Mouse (Mus musculus) MEL (cell line): Measurements from ENCODE around the gene Shcbp1l. TPM values are rescaled to one million over a fixed set of nuclear protein-coding genes. Genes with fewer than 3 reads are reported as not detected.

ENCODE experiments used
- DNase-seq: peaks from one replicate; pipeline ENCODE4 v3.0.0; 2011; ENCODE audit warnings: low read depth, low spot score
- H3K27ac ChIP-seq: 2 replicates; pipeline ENCODE4 v1.5.1; 2012; ENCODE audit warnings: low read depth, mild to moderate bottlenecking, control low read depth, low read length, moderate library complexity; ENCODE audit not compliant: control insufficient read depth
- H3K27me3 ChIP-seq, 2 experiments: fragments of 150-350 bp in 1 of 2; sonication (generic) in 1 of 2; 2 replicates each; pipeline ENCODE4 v1.6.1; 2012; ENCODE audit warnings: low read length in 2 of 2, mild to moderate bottlenecking in 2 of 2, improper control_type of control experiment in 1 of 2, moderate library complexity in 1 of 2; ENCODE audit not compliant: insufficient read depth in 2 of 2, control insufficient read depth in 1 of 2
- H3K36me3 ChIP-seq, 2 experiments: 2 replicates each; pipeline ENCODE4 v1.6.1; 2012 to 2014; ENCODE audit warnings: low read length in 2 of 2, improper control_type of control experiment in 1 of 2, inconsistent platforms in 1 of 2, mild to moderate bottlenecking in 1 of 2; ENCODE audit not compliant: insufficient read depth in 2 of 2, control insufficient read depth in 1 of 2
- H3K4me1 ChIP-seq, 2 experiments: fragments of 150-350 bp in 1 of 2; sonication (generic) in 1 of 2; 2 replicates each; pipeline ENCODE4 v1.6.1; 2012; ENCODE audit warnings: low read length in 2 of 2, improper control_type of control experiment in 1 of 2, mild to moderate bottlenecking in 1 of 2; ENCODE audit not compliant: insufficient read depth in 2 of 2, control insufficient read depth in 1 of 2
- H3K4me3 ChIP-seq, 2 experiments: fragments of 150-350 bp in 1 of 2; sonication (generic) in 1 of 2; 2 replicates each; pipeline ENCODE4 v1.5.1; 2012; ENCODE audit warnings: low read depth in 2 of 2, low read length in 2 of 2, mild to moderate bottlenecking in 2 of 2, moderate library complexity in 2 of 2, control low read depth in 1 of 2, improper control_type of control experiment in 1 of 2; ENCODE audit not compliant: control insufficient read depth in 1 of 2, insufficient read depth in 1 of 2
- H3K79me2 ChIP-seq: 2 replicates; pipeline ENCODE4 v1.6.1; 2012; ENCODE audit warnings: mild to moderate bottlenecking, low read length, moderate library complexity; ENCODE audit not compliant: control insufficient read depth, poor library complexity, insufficient read depth
- H3K9ac ChIP-seq: 2 replicates; pipeline ENCODE4 v1.6.1; 2012; ENCODE audit warnings: low read depth, mild to moderate bottlenecking, control low read depth, low read length, moderate library complexity; ENCODE audit not compliant: control insufficient read depth, poor library complexity, severe bottlenecking
- H3K9me3 ChIP-seq: fragments of 150-350 bp; sonication (generic); replicated peaks from 2 replicates; pipeline ENCODE4 v1.6.1; 2012; ENCODE audit warnings: mild to moderate bottlenecking, low read length, improper control_type of control experiment, moderate library complexity; ENCODE audit not compliant: insufficient read depth
- CHD1 ChIP-seq: IDR thresholded peaks from 2 replicates; pipeline ENCODE4 v1.6.1; 2012; ENCODE audit warnings: low read depth, mild to moderate bottlenecking, inconsistent platforms, low read length, improper control_type of control experiment
- CTCF ChIP-seq, 3 experiments: IDR thresholded peaks in 2 of 3; conservative IDR thresholded peaks in 1 of 3; 2 replicates each; pipeline ENCODE4 v1.5.1; 2011 to 2012; ENCODE audit warnings: low read length in 3 of 3, low read depth in 2 of 3, mild to moderate bottlenecking in 2 of 3, improper control_type of control experiment in 1 of 3, inconsistent platforms in 1 of 3, mixed read lengths in 1 of 3, moderate library complexity in 1 of 3; ENCODE audit not compliant: control insufficient read depth in 1 of 3, insufficient read depth in 1 of 3, poor library complexity in 1 of 3, severe bottlenecking in 1 of 3
- ELF1 ChIP-seq: IDR thresholded peaks from 2 replicates; pipeline ENCODE4 v1.6.1; 2014; ENCODE audit warnings: low read depth, mild to moderate bottlenecking, inconsistent platforms, low read length, improper control_type of control experiment, moderate library complexity
- GABPA ChIP-seq: IDR thresholded peaks from 2 replicates; pipeline ENCODE4 v1.6.1; 2012; ENCODE audit warnings: low read depth, mild to moderate bottlenecking, inconsistent platforms, low read length, improper control_type of control experiment, moderate library complexity
- JUND ChIP-seq: IDR thresholded peaks from 2 replicates; pipeline ENCODE4 v1.6.1; 2011; ENCODE audit warnings: low read depth, mild to moderate bottlenecking, improper control_type of control experiment, low read length
- MAFK ChIP-seq: IDR thresholded peaks from 2 replicates; pipeline ENCODE4 v1.6.1; 2011; ENCODE audit warnings: low read depth, mild to moderate bottlenecking, low read length, improper control_type of control experiment, borderline replicate concordance
- MEF2A ChIP-seq: IDR thresholded peaks from 2 replicates; pipeline ENCODE4 v1.6.1; 2014; ENCODE audit warnings: low read depth, mild to moderate bottlenecking, inconsistent platforms, low read length, improper control_type of control experiment; ENCODE audit not compliant: poor library complexity, insufficient replicate concordance, severe bottlenecking; ENCODE audit errors: extremely low read depth
- NRF1 ChIP-seq: IDR thresholded peaks from 2 replicates; pipeline ENCODE4 v1.6.1; 2014; ENCODE audit warnings: low read depth, mild to moderate bottlenecking, inconsistent platforms, low read length, improper control_type of control experiment, moderate library complexity; ENCODE audit not compliant: poor library complexity, insufficient read depth, severe bottlenecking
- POLR2AphosphoS5 ChIP-seq: IDR thresholded peaks from 2 replicates; pipeline ENCODE4 v1.6.1; 2012; ENCODE audit warnings: low read depth, borderline replicate concordance, mild to moderate bottlenecking, inconsistent platforms, low read length, moderate library complexity, mixed read lengths
- SIN3A ChIP-seq: IDR thresholded peaks from 2 replicates; pipeline ENCODE4 v1.6.1; 2012; ENCODE audit warnings: low read length, improper control_type of control experiment, inconsistent platforms
- TAL1 ChIP-seq: IDR thresholded peaks from 2 replicates; pipeline ENCODE4 v1.6.1; 2012; ENCODE audit warnings: mild to moderate bottlenecking, inconsistent platforms, low read length, moderate library complexity, mixed read lengths
- TBP ChIP-seq: IDR thresholded peaks from 2 replicates; pipeline ENCODE4 v1.8.0; 2011; ENCODE audit warnings: low read depth, low read length, improper control_type of control experiment
- UBTF ChIP-seq: IDR thresholded peaks from 2 replicates; pipeline ENCODE4 v1.6.1; 2012; ENCODE audit warnings: low read depth, mild to moderate bottlenecking, inconsistent platforms, low read length, improper control_type of control experiment, moderate library complexity, borderline replicate concordance; ENCODE audit not compliant: insufficient read depth
- USF1 ChIP-seq: IDR thresholded peaks from 2 replicates; pipeline ENCODE4 v1.6.1; 2014; ENCODE audit warnings: low read depth, mild to moderate bottlenecking, inconsistent platforms, low read length, improper control_type of control experiment, moderate library complexity
- USF2 ChIP-seq, 2 experiments: IDR thresholded peaks; 2 replicates each; pipeline ENCODE4 v1.6.1; 2011 to 2012; ENCODE audit warnings: improper control_type of control experiment in 2 of 2, low read length in 2 of 2, borderline replicate concordance in 1 of 2, inconsistent platforms in 1 of 2, low read depth in 1 of 2, mild to moderate bottlenecking in 1 of 2; ENCODE audit not compliant: insufficient read depth in 1 of 2
- ZNF384 ChIP-seq: IDR thresholded peaks from 2 replicates; pipeline ENCODE4 v1.6.1; 2012; ENCODE audit warnings: low read depth, mild to moderate bottlenecking, inconsistent platforms, low read length, improper control_type of control experiment
- polyA plus RNA-seq, 2 experiments: library from polyadenylated mRNA; stranded (reverse) in 1 of 2; unstranded in 1 of 2; fragments of >175 nt in 1 of 2; fragments of >200 nt in 1 of 2; gene quantifications; 2 replicates each; pipeline versions ENCODE4 v1.2.1 to v1.2.4; 2012; ENCODE audit warnings: low replicate concordance in 2 of 2, low read depth in 1 of 2; ENCODE audit not compliant: insufficient read length in 2 of 2, insufficient read depth in 1 of 2, missing spikeins in 1 of 2
- total RNA-seq: library from RNA; depleted of rRNA; stranded (reverse); fragments of 300-350 nt; gene quantifications from 2 replicates; pipeline ENCODE4 v1.2.3, GENCODE M21; 2012

The Shcbp1l gene
- total and polyA plus RNA-seq, 3 experiments: 2.4 to 3.7 TPM; not detected in 1

- no peak for TF ChIP-seq ZNF384
- no peak for TF ChIP-seq GABPA
- no peak for TF ChIP-seq MAFK
- no peak for TF ChIP-seq TAL1
- TF ChIP-seq POLR2AphosphoS5: no peak
- TF ChIP-seq UBTF: no peak
- TF ChIP-seq USF1: no peak
- TF ChIP-seq SIN3A: no peak
- no peak for TF ChIP-seq CHD1
- TF ChIP-seq TBP: no peak
Observed at GRCm38 (mm10) chr1:153489963-153490362, 65.0 kb downstream of the Shcbp1l start.

GRCm38 (mm10) chr1:153491345-153491744 is 66.4 kb downstream of the Shcbp1l start:
- H3K79me2 ChIP-seq: peaks cover 11% of the 10 kb centered on the region
- H3K36me3 ChIP-seq: no peaks in the 10 kb centered on the region; a peak in 1 of 4 replicates
- TF ChIP-seq MEF2A: no peak
- TF ChIP-seq NRF1: no peak
- no peak for TF ChIP-seq ZNF384
- no peak for TF ChIP-seq ELF1
- TF ChIP-seq CTCF (IDR thresholded peaks at IDR 0.05 in 2 of 3, conservative IDR thresholded peaks at IDR 0.05 in 1 of 3; ENCODE audit: control insufficient read depth in 1 of 3, insufficient read depth in 1 of 3, low read depth in 2 of 3, low read length in 3 of 3, poor library complexity in 1 of 3, severe bottlenecking in 1 of 3): no peak
- no peak for TF ChIP-seq USF2 (IDR thresholded peaks at IDR 0.05; ENCODE audit: borderline replicate concordance in 1 of 2, insufficient read depth in 1 of 2, low read depth in 1 of 2, low read length in 2 of 2)
- no peak for TF ChIP-seq JUND
- H3K9ac ChIP-seq: no peak overlapping the region
- no peak overlapping the region for H3K27ac ChIP-seq
- no peak overlapping the region for H3K4me3 ChIP-seq
- H3K4me1 ChIP-seq: no peaks in the 10 kb centered on the region; a peak in 1 of 4 replicates
- DNase-seq: no peak
- H3K9me3 ChIP-seq: no peaks in the 10 kb centered on the region
- no peaks in the 10 kb centered on the region for H3K27me3 ChIP-seq

More at GRCm38 (mm10) chr1:153489963-153490362, 65.0 kb downstream of the Shcbp1l start:
- Histone ChIP-seq H3K9ac (no peak overlapping the region), H3K9me3 (no peaks in the 10 kb centered on the region), H3K36me3 (peaks cover 0 to 6% of the 10 kb centered on the region in 2 experiments; a peak in 3 of 4 replicates), H3K79me2 (peaks cover 24% of the 10 kb centered on the region), H3K4me3 (no peak overlapping the region), H3K4me1 (peaks cover 0 to 4% of the 10 kb centered on the region in 2 experiments; a peak in 2 of 4 replicates), H3K27ac (no peak overlapping the region), H3K27me3 (no peaks in the 10 kb centered on the region)
- DNase-seq: no peak
